Mouse (Mus musculus) testis, adult 2 months (tissue): Measurements from ENCODE around the gene Oit1. TPM values are rescaled to one million over a fixed set of nuclear protein-coding genes. Genes with fewer than 3 reads are reported as not detected.

Experiments
- H3K27ac ChIP-seq: fragments of 200-500 bp; 2 replicates; pipeline ENCODE4 v1.5.1; 2012; ENCODE audit warnings: low read depth, low read length; ENCODE audit not compliant: control insufficient read depth, insufficient read depth
- H3K27me3 ChIP-seq: fragments of 200-500 bp; 2 replicates; pipeline ENCODE4 v1.6.1; 2012; ENCODE audit warnings: mild to moderate bottlenecking, low read length, moderate library complexity; ENCODE audit not compliant: control insufficient read depth, insufficient read depth
- H3K36me3 ChIP-seq: fragments of 200-500 bp; 2 replicates; pipeline ENCODE4 v1.6.1; 2012; ENCODE audit warnings: mild to moderate bottlenecking, low read length; ENCODE audit not compliant: control insufficient read depth, insufficient read depth
- H3K4me1 ChIP-seq: fragments of 200-500 bp; 2 replicates; pipeline ENCODE4 v1.6.1; 2012; ENCODE audit warnings: low read length; ENCODE audit not compliant: control insufficient read depth, insufficient read depth
- H3K4me3 ChIP-seq: fragments of 200-500 bp; 2 replicates; pipeline ENCODE4 v1.5.1; 2012; ENCODE audit warnings: low read depth, mild to moderate bottlenecking, low read length, moderate library complexity, mixed read lengths; ENCODE audit not compliant: control insufficient read depth
- CTCF ChIP-seq: fragments of 200-500 bp; IDR thresholded peaks from 2 replicates; pipeline ENCODE4 v1.5.1; 2012; ENCODE audit warnings: low read depth, mild to moderate bottlenecking, inconsistent platforms, low read length, moderate library complexity; ENCODE audit not compliant: control insufficient read depth, insufficient read depth, insufficient replicate concordance
- POLR2A ChIP-seq: fragments of 200-500 bp; IDR thresholded peaks from 2 replicates; pipeline ENCODE4 v1.6.1; 2012; ENCODE audit warnings: low read depth, mild to moderate bottlenecking, inconsistent platforms, low read length, moderate library complexity; ENCODE audit not compliant: control insufficient read depth
- polyA plus RNA-seq: library from polyadenylated mRNA; depleted of rRNA; stranded (reverse); fragments of >200 nt; gene quantifications from 2 replicates; pipeline ENCODE4 v1.2.3, GENCODE M21; 2012

Oit1 gene
- polyA plus RNA-seq, 1 experiment = 60.7 TPM

DNA sequence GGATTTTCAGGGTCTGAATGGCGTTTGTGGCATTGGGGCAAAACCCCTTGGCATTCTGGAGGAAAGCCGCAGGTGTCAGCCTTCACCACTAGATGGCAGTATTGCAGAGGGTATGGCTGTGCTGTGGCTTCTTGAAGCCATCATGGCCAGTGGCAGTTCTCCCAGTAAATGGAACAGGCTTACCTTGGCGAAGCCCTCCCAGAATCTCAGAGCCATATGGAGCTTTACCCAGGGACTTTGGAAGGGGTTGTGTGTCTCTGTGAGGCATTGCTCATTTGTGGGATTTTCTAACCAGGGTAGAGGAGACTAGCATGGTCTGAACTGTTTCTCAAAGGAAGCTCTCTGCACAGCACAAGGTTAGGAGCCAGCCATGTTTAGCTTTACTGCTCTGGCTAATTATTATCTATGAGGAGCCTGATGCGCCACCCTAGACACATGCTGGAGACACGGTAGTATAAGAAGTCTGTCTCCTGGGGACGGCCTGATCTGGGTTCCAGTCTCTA lies 22.5 kb downstream of the Oit1 start:
- H3K27ac ChIP-seq = no peak overlapping the region
- H3K4me3 ChIP-seq = no peak overlapping the region
- TF ChIP-seq CTCF = peak; percentile 95
- TF ChIP-seq POLR2A = no peak
- no peaks in the 10 kb centered on the region for H3K27me3 ChIP-seq
- H3K4me1 ChIP-seq = no peaks in the 10 kb centered on the region
- H3K36me3 ChIP-seq = no peaks in the 10 kb centered on the region

DNA sequence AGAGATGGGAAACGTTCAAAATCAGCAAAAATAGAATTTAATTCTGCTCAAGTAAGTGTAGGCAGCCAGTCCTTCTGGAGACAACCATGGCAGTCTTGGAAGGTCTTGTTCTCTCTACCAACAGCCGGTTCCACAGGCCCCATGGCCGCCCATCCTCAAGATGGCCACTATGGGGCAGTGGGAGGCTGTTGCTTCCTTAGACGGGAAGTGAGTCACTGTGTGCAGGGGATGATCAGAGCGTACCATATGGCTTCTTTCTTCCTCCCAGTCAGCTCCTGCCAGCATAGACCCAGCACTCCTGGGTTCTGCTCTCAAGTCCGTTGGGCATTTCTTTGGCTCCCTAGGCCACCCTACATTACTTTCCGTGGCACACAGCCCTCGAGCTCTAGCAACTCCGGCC lies 29.6 kb downstream of the Oit1 start:
- TF ChIP-seq POLR2A = no peak
- no peak for TF ChIP-seq CTCF
- Histone ChIP-seq H3K4me3 (no peak overlapping the region), H3K36me3 (no peaks in the 10 kb centered on the region), H3K27me3 (no peaks in the 10 kb centered on the region), H3K27ac (no peak overlapping the region), H3K4me1 (no peaks in the 10 kb centered on the region)

DNA sequence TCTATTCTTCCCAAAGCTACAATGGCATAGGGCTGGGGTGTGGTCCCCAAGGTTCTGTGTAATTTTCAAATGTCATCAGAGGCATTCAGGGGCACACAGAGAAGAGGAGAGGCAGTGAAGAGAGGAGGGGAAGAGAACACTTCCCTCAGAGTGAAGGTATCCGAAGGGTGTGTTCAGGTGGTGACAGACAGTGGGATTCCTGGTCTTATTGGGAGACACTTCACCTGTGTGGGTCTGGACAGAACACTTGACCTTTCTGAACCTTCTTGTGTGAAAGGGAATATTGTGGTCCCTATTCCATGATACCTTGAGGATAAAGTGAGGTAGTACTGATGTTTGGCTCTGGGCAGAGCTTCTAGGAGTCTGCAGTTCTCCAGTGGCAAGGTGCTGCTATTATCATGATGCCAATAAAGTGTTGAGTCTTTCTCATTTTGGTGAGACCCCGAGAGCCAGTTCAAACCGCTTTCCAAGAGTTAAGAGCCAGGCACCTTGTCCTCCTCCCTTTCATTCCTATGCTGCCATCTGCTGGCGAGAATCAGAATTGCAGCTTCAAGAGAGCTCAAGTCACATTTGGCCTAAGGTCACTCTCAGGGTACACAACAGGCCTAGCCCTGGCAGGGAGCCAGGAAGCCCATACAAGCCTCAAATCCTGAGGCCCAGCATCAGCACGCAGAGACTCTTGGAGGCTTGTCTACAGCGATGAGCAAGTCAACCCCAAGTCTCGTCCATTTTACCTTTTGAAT lies 32.1 kb downstream of the Oit1 start:
- H3K27ac ChIP-seq = no peak overlapping the region
- TF ChIP-seq POLR2A = no peak
- peak; percentile 81; the same call in 1 of the 2 replicates for TF ChIP-seq CTCF
- H3K36me3 ChIP-seq = no peaks in the 10 kb centered on the region
- no peaks in the 10 kb centered on the region for H3K4me1 ChIP-seq
- no peaks in the 10 kb centered on the region for H3K27me3 ChIP-seq
- no peak overlapping the region for H3K4me3 ChIP-seq

DNA sequence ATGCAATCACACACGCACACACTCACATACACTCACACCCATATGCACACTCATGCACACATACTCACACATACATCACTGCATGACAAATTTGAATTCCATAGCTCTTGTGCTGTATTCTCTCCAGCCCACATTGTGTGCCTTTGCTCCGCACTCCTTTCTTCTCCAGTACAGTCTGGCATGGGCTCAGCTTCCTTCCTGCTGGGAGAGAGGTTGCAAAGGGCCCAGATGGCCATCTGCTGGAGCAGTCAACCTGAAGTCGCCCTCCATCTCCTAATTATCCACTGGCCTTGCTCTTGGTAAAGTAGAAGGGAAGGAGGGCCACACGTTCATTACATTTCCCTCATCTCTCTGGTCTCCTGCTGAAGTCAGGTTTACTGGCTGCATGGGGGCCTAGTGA lies 33.0 kb downstream of the Oit1 start:
- Histone ChIP-seq H3K4me1 (no peaks in the 10 kb centered on the region), H3K27ac (no peak overlapping the region), H3K36me3 (no peaks in the 10 kb centered on the region), H3K27me3 (no peaks in the 10 kb centered on the region), H3K4me3 (no peak overlapping the region)
- no peak for TF ChIP-seq POLR2A
- no peak for TF ChIP-seq CTCF

DNA sequence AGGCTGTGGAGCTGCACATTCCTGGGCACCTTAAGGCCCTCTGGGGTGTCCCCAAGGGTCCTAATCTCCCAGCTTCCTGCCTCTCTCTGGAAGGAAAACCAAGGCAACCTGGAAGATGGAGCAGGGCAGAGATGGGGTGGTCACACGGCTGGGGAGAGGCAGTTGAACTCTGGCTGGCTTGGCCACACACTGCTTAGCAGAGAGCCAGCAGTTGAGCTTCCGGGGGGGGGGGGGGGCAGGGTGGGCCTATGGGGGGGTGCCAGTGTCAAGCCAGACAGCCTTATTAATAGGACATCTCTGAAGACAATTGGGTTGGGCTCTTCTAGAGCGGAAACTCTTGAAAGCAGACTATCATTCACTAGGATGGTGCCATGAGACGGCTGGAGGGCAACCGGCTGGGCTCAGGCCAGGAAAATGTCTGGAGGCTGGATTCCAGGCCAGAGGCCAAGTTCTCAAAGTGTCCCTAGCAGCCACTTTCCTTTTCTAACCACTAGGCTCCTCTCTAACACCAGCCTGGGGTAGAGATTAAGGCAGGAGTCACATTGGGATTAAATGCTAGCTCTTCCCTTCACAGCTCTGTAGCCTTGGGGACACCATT lies 35.9 kb downstream of the Oit1 start:
- H3K4me3 ChIP-seq = no peak overlapping the region
- no peaks in the 10 kb centered on the region for H3K27me3 ChIP-seq
- TF ChIP-seq CTCF (no peak), POLR2A (no peak)
- no peak overlapping the region for H3K27ac ChIP-seq
- H3K4me1 ChIP-seq = no peaks in the 10 kb centered on the region
- H3K36me3 ChIP-seq = no peaks in the 10 kb centered on the region

DNA sequence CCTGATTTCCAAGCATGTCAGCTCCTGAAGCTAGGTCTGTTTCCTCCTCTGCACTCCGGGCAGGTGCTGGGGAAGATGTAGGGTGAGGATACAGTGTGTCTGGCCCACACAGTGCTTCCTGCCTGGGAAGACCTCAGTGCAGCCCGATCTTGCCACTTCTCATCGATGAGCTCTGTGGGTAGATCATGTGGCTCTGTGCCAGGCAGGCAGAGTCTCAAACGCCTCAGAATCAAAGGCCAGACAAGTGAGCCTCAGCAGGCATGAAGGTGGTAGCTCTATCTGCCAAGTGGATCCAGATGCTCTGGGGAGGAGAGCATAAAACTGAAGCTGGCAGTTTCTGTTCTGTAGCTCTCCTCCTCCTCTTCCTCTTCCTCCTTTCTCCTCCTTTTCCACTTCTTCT lies 38.3 kb downstream of the Oit1 start:
- no peak overlapping the region for H3K27ac ChIP-seq
- H3K4me3 ChIP-seq = no peak overlapping the region
- TF ChIP-seq POLR2A = no peak
- TF ChIP-seq CTCF = no peak
- H3K36me3 ChIP-seq = no peaks in the 10 kb centered on the region
- no peaks in the 10 kb centered on the region for H3K4me1 ChIP-seq
- H3K27me3 ChIP-seq = no peaks in the 10 kb centered on the region

DNA sequence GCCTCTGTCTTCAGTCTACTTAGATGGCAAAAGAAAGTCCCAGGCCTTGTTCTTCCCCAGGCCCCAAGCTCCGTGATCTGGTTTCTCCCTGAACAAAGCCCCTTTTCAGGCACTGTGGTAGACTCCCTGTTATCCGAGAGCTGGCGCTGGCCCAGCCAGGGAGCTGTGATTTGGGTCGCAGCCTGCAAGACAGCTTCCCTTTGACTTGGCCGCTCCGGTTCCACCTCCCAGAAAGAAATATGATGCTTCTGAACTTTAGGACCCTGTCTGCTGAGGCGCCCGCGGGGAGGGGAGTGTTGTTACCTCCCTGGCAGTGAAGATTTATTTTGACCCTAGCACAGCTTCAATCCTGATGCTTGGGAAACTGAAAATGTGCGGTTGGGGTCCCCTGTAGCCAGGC lies 42.6 kb downstream of the Oit1 start:
- TF ChIP-seq POLR2A (no peak), CTCF (no peak)
- Histone ChIP-seq H3K4me1 (peaks cover 2% of the 10 kb centered on the region; the same call in 1 of the 2 replicates), H3K27ac (no peak overlapping the region), H3K4me3 (no peak overlapping the region), H3K36me3 (no peaks in the 10 kb centered on the region), H3K27me3 (no peaks in the 10 kb centered on the region)
